Mouse (Mus musculus) mesoderm, embryonic 11.5 days (tissue): ENCODE results near the gene Tmem184b.

Experiments
- DNase-seq: peaks from one replicate; pipeline ENCODE4 v3.0.0-alpha.2; 2012; ENCODE audit warnings: low read depth, low spot score

The Tmem184b gene

DNA sequence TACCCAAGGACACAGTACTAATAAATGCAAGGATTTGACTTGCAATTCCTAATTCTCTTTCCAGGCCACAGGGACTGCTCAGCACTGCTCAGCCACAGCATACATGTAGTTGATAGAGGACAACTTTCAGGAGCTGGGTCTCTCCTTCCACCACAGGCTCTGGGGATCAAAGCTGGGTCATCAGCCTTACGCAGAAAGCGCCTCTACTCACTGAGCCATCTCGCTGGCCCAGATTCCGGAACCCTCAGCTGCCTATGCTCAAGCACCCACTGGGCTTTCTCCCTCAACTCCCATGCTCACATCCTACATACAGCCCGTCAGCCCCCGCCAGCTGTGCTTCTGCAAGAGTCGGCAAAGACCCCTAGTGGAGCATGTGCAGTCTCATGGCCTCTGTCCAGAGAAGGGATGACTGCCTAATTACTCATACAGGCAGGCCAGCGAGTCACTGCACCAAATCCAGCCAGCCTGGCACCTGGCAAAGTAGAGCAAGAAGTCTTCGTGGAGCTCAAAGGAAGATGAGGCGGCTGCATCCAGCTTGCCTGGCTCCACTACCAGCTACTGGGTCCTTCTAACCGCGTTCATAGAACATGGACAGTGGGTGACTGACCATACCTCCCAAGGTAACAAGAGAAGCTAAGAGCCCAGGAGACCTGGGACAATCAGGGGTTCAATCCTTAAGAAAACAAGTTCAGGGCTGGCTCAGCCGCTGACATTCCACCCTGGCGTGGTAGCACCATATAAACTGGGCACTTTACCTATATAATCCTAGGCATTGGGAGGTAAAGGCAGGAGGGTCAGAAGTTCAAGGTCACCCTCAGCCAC is 3.9 kb downstream of the Tmem184b start:
- no peak for DNase-seq

DNA sequence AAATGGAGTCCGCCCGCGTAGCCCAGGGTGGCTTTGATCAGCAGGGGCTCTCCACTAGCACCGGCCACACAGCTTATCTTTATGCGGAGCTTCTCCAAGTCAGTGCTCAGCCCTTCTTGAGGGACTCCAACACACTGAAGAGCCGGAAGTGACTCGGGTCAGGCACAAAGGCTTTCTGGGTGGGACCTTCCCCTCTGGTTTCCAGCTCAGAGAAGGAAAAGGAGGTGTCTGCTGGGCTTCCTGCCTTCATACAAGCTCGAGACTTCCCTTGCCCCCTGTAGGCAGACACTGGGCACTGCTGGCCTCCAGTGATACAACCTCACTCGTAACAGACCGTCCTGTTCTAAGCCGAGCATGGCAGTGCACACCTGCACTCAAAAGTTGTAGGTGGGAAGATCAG is 6.6 kb downstream of the Tmem184b start:
- peak; percentile 26 for DNase-seq

DNA sequence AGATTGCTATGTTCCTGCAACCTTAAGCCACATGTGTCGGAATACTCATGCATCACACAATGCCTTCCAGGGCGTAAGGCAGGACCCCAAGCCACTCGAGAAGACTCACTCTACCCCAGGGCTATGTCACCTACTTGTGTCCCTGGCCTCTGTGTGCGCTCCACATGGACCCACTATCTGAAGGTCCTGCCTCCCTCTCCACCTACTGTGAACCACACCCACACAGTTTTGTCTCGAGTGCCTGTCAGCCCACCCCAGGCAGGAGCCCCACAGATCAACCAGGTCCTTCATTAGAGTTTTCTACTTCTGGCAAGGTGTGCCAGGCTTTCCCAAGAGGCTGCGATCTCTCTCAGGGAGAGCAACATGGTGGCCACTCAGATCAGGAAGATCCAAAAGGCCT is 8.1 kb downstream of the Tmem184b start:
- DNase-seq = no peak

DNA sequence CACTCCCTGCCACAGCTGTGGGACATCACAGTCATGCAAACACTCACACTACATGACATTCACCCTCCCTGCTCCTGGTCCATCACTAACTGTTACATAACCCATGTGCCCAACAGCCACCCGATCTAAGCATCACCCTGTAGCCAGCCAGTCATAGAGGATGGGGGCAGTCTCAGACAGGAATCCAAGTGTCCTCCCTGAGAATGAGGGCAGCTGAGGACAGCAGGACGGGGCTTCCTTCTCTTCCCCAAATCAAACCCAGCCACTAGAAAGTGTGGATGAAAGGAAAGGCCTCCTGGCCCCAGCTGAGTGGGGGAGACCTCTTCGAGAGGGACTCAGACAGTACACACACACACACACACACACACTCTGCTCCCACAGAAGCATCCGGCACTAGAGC is 8.5 kb downstream of the Tmem184b start:
- DNase-seq = no peak

DNA sequence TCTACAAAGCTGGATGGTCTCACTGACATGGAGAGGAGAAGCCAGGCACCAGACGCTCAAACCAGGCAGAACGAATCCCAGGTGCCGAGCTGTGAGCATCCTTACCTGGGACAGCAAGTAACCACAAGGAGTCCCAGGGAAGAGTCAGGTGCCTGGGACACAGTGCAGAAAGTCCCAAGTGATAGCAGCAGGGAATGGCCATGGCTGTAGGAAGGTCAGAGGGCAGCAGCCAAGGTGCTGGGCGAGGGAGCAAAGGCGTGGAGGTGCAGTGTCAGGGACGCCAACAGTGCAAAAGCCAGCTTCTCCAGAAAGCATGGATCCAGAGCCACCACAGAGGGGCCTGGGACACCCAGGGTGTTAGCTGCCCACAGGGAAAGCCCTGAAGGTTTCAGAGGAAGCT is 10.3 kb downstream of the Tmem184b start:
- DNase-seq = no peak

DNA sequence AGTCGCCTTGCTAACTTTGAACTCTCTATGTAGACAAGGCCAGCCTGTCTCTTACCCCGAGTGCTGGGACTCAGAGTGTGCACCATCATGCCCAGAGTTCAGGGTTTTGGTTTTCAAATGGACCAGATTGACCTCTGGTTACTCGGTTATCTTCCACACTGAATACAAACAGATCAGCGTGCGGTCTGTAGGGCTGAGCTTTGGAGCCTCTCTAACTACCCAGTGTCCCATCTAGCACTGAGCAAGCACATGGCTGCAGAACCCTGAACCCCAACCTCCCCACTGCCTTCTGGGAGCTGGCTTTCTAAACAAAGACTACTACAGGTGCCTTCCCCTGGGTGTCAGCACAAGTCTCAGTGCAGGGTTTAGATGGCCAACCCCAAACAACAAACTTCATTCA is 10.8 kb downstream of the Tmem184b start:
- no peak for DNase-seq

DNA sequence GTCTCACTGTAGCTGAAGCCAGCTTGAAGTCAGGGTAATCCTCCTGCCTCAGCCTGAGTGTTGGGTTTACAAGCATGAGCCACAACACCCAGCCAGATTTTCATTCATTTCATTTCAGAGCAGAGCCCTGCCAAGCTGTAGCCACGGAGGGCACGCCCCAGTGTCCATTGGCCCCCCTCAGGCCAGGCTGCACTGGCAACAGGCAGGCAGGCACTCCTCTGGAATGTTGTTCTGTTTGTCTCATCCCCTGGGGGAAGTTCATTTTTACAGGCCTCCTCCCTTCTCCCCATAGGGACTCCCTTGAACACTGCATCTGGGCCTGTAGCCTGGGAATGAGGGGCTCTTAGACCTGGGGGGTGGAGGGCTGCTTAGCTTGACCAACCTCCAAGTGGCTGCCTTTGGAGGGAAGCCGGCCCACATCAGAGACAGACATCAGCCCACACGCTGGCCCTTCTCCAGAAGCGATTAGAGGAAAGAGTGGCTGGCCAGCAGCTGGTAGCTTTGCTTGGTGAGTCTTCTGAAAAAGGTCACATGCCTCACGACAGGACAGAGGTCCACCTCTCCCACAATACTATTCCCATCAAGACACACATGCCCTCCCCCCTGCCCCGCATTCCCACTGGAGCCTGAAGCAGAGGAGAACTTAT is 11.8 kb downstream of the Tmem184b start:
- peak; percentile 36 for DNase-seq

DNA sequence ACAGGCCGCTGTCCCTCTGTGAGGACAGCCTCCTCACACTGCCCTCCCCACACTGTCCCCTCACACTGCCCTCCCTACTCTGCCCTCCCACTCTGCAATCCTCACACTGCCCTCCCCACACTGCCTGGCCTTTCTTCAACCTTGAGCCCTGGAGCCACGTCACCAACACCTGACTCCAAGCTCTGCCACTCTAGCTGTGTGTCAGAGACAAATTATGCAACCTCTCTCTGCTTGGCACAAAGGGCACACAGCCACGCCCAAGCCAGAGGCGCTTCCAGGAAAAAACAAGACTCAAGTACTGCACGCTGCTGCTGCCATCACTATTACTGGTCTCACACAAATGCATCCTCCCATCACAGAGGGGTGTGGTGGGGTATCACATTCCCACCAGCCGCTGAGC is 12.9 kb downstream of the Tmem184b start:
- no peak for DNase-seq

DNA sequence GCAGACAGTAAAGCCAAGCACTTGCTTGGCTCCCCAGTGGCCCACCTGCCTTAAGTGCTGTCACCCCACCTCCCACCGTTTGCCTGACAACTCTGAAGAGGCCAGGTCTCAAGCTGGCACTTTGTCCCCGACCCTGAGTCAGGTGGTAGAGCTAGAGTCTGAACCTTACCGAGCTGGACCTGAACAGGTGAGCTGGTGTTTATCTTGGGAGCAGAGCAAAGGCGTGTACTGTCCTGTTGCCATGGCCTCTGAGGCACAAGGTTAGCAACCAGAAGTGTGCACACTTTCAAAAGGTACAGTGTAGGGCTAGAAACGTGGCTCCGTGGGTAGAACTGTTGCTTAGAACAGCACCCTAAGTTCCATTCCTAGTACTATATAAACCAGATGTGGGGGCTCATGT is 15.2 kb downstream of the Tmem184b start:
- no peak for DNase-seq

DNA sequence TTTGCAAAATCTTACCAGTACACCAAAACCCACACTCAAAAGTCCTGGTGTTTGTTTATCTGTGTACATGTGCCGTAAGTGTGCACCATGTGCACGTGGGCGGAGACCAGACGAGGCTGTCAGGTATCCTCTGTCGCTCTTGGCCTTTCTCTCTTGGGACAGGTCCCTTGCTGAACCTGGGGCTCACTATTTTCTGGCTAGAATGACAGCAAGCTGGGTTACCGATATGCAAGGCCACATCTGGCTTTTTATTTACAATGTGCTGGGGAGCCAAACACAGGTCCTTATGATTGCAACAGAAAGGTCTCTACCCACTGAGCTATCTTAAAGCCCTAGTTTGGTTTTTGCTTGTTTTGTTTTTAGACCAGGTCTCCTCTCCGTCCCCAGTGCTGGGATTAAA is 15.8 kb downstream of the Tmem184b start:
- no peak for DNase-seq

DNA sequence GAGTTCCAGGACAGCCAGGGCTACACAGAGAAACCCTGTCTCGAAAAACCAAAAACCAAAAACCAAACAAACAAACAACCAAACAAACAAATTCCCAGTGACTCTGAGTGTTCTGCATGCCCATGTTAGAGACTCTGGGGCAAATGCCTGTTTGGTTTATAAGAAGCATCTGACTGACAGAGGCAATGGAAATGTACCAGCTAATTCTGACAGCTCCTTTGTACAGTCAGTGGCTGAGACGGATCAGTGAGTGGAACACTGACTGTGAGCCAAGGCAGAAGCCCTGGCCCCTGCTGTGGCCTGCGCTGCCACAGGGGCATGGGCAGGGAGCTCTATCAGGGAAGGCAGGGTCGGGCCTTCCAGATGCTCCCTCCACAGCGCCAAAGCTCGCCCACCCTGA is 16.3 kb downstream of the Tmem184b start:
- no peak for DNase-seq

DNA sequence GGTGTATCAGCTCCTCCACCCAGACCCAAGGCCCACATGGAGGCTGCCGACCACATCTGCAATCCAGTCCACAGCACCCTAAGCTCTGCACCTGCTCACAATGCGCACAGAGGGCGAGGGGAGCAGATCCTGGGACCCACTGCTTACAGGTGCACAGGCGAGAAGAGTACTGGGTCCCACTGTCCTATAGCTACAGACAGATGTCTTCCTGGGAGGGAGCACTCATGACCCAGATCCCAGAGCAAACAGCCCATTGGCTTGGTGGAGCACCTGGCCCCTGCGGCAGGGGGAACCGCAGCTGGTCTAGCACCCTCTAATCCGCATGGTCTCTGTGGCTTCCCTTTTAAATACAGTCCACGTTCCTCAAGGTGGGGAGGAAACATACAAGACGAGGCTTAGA is 21.7 kb downstream of the Tmem184b start:
- DNase-seq = no peak

DNA sequence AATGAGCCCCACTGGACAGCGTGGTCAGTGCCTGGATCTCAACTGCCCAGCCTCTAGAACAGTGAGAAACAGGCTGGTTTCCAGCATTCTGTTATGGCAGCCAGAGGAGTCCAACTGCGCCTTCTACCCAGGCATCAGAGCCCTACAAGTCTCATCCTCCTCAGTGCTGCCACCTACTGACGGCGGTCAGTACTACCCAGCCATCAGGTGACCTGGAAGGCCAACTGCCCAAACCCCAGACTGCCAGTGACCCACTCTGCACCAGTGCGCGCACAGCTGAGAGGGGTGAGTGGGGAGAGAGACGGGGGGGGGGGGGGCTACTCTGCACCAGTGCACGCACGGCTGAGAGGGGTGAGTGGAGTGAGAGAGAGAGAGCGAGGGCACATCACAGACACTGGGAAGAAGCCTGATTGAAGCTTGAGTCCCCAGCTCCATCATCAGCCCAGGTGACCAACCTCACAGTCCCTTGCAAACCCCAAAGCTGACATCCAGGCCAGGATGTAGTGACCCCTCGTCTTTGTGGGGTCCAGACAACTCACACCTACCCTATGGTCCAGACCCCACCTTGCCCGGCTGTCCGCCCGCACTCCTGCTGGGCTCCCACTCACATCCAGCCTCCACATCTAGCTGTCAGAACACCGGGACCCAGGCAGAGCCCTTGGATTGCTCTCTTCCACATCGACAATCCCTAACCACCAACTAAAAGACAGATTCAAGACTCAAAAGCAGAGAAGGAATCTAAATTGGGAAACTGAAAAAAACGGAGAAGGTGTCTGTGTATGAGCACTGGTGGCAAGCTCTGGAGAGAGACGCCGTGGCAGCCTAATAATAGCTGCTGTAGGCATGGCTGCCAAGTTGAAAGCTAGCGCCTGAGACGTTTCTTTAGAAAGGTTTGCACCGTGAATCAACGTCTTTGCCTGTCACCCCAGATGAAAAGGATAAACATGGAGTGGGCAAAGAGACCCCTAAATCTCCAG is 22.6 kb downstream of the Tmem184b start:
- DNase-seq = peak; percentile 65

DNA sequence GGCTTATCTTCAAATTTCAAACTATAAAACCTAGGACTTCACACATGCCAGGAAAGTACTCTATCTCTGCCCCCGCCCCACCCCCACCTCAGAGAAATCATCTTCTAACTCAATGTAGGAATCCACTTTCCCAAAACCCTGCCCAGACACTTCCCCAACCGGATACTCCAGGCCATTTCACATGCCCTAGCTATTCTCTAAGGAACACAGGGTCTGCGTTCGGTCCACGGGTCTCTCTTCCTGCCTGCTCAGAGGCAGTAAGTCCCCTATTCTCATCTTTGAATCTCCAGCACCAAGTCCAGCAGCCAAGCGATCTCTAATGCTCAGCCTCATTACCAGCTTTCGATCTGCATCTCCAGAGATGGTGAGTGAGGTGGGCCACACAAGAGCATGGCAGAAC is 23.7 kb downstream of the Tmem184b start:
- no peak for DNase-seq

DNA sequence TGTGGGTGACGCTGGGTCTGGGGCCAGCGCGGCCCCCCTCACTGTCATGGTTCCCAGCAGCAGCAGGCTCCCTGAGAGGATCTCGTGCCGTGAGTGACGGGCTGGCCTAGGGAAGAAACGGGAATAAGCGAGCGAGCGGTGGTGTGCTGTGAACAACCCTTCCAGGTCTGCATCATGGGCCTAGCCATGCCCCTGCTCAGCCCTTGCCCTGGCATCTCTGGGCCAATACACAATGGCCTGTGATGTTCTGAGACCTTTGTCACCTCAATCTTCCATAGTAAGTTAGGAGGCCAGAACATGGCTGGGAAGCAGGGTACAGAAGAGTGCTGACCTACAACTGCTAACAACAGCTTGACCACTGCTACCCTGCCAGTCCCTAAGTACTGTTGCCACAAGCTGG is 24.8 kb downstream of the Tmem184b start:
- DNase-seq = no peak

DNA sequence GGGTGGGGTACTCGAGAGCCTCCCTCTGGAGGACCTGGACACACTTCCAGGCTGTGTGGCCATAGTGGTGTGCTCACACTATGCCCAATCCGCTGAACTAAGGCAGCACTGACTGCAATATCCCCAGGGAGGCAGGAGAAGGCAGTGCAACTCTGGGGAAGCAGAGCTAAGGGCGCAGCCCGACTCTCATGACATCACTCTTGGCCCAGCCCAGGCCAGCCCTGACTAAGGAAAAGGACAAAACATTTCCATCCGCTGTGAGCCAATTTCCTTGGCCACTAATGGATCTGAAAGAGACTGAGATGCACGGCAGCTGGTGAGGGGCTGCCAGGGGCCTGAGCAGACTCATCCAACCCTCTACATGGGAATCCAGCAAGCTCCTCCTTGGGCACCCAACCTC is 25.7 kb downstream of the Tmem184b start:
- DNase-seq = no peak

DNA sequence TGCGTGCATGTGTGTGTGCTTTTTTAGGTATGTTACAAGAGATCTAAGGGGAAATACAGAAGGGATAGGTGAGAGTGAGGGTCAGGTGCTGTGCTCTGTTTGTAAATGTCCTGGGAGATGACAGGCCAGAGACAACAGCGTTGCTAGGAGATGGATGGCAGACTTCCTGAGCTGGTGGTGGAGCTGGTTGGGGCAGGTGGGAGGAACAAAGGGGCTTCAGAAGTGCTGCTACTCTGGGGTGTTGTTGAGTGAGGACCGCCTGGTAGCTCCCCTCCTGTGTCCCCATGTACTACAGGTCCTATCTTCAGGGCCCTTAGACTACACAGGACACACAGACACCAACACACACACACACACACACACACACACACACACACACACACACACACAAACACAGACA is 28.6 kb downstream of the Tmem184b start:
- no peak for DNase-seq

DNA sequence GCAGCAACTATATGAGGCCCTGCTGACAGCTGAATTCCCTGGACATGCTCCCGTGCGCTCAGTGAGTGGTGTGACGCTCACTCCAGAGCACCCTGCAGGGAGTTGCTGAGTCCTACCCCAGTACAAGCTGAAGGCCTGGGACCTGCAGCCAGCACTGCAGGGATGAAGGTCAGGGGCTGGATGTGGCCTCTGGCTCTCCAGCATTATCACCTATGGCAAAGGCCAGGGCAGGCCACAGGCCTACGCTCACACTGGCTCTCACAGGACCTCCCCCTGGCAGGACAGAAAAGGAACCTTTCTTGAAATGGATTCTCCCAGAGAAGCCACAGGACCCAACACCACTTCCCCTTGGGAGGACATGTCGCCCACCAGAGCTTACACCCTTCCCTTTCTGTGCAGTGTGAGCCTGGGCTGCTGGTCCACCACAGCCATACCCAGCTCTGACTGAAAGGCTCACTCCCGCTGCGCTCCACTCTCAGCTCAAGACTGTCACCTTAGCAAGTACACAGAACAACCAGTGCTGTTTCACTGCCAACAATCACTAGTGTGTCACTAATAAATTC is 33.0 kb downstream of the Tmem184b start:
- no peak for DNase-seq

DNA sequence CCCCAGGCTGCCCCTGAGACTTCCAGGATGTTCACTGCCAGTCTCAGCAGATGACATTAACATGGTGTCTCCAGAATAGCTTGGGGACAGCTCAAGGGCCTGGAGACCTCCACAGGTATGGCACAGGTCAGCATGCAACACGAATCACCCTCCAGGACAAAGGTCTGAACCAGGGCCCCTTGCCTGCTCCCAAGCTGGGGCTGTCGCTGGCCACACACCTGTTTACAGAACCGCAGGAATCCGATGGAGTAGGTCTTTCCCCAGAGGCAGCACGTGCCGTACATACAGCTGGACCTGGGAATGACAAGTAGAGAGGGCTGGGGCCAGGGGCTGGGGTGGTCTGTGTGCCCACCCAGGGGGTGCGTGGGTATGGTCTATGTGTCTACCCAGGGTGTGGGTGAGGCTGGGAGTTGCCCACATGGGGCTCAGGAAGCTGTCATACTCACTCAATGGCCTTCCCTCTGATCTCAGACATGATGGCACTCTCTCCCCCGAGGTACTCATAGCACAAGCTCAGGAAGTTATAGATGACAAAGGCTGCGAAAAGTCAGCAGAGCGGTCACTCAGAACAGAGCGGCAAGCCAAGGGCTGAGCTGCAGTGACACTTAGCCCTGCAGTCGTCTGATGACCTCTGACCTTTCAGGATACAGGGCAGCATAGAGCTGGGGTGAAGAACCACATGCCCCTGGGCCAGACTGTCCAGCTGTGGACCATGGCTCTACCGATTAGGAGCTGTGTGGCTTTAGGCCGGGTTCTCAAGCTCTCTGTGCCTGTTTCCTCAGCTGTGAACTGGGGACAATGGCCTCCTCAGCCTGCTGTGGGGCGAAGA is 33.7 kb downstream of the Tmem184b start:
- DNase-seq = no peak

DNA sequence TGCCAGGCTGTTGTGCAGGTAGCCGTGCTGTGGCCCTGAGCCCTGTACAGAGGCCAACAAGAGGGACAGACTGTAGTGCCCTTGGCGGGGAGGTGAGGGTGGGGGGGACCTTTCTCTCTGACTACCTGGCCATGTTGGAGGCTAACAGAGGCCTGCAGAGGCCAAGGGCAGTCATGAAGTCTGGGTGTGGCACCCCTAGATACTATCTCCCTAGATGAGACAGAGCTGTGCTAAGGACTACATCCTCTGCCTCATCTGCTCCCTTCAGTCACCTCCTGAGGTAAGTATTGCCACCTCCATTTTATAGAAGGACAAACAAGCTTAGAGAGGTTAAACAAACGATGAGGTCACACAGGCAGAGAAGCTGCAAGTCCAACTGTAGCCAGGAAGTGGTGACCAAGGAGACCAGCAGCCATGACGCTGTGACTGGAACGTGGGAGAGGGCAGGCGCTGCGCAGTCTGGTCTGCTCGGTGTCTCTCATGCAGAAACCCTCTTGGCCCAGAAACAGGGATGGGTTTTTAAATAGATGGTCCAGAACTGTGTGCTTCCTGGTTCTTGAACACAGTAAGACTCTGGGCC is 34.4 kb downstream of the Tmem184b start:
- no peak for DNase-seq
